Mouse (Mus musculus): ENCODE measurements around the gene Pdik1l.

Pdik1l gene

GRCm38 (mm10) chr4:134287575-134288025 is at the start of gene Pdik1l:
Gene Pdik1l (minus strand): TSS chr4:134287895.
- DNase-seq (ENCODE audit: low read depth, low spot score) = peak; percentile 98

GRCm38 (mm10) chr4:134330281-134330680 is 42.6 kb upstream of the Pdik1l start:
- peak; percentile 30 for DNase-seq (ENCODE audit: low read depth, low spot score)

GRCm38 (mm10) chr4:134328832-134329231 is 41.1 kb upstream of the Pdik1l start:
- no peak for DNase-seq (ENCODE audit: low read depth, low spot score)

- DNase-seq (ENCODE audit: low read depth, low spot score) = no peak
Measured at GRCm38 (mm10) chr4:134328151-134328550, 40.5 kb upstream of the Pdik1l start.

- peak; percentile 89 for DNase-seq (ENCODE audit: low read depth, low spot score)
Measured at GRCm38 (mm10) chr4:134326859-134327530, 39.3 kb upstream of the Pdik1l start.

GRCm38 (mm10) chr4:134324655-134325054 is 37.0 kb upstream of the Pdik1l start:
- no peak for DNase-seq (ENCODE audit: low read depth, low spot score)

GRCm38 (mm10) chr4:134321524-134321923 is 33.8 kb upstream of the Pdik1l start:
- peak; percentile 76 for DNase-seq (ENCODE audit: low read depth, low spot score)

GRCm38 (mm10) chr4:134319674-134320073 is 32.0 kb upstream of the Pdik1l start:
- no peak for DNase-seq (ENCODE audit: low read depth, low spot score)

GRCm38 (mm10) chr4:134319074-134319473 is 31.4 kb upstream of the Pdik1l start:
- no peak for DNase-seq (ENCODE audit: low read depth, low spot score)

GRCm38 (mm10) chr4:134316390-134316789 is 28.7 kb upstream of the Pdik1l start:
- peak; percentile 89 for DNase-seq (ENCODE audit: low read depth, low spot score)

GRCm38 (mm10) chr4:134315470-134315869 is 27.8 kb upstream of the Pdik1l start:
- no peak for DNase-seq (ENCODE audit: low read depth, low spot score)

- DNase-seq (ENCODE audit: low read depth, low spot score) = no peak
Measured at GRCm38 (mm10) chr4:134314876-134315275, 27.2 kb upstream of the Pdik1l start, which contains the start of gene Trim63. Gene Trim63 (plus strand): TSS chr4:134315120.

- DNase-seq (ENCODE audit: low read depth, low spot score) = peak; percentile 42
Measured at GRCm38 (mm10) chr4:134314081-134314655, 26.5 kb upstream of the Pdik1l start.

- peak; percentile 90 for DNase-seq (ENCODE audit: low read depth, low spot score)
Measured at GRCm38 (mm10) chr4:134312901-134313300, 25.2 kb upstream of the Pdik1l start.

GRCm38 (mm10) chr4:134312341-134312740 is 24.6 kb upstream of the Pdik1l start:
- DNase-seq (ENCODE audit: low read depth, low spot score) = peak; percentile 73

- no peak for DNase-seq (ENCODE audit: low read depth, low spot score)
Measured at GRCm38 (mm10) chr4:134311784-134312183, 24.1 kb upstream of the Pdik1l start.

- no peak for DNase-seq (ENCODE audit: low read depth, low spot score)
Measured at GRCm38 (mm10) chr4:134310656-134311055, 23.0 kb upstream of the Pdik1l start.

- no peak for DNase-seq (ENCODE audit: low read depth, low spot score)
Measured at GRCm38 (mm10) chr4:134310106-134310505, 22.4 kb upstream of the Pdik1l start.

GRCm38 (mm10) chr4:134307367-134308072 is 19.8 kb upstream of the Pdik1l start:
- DNase-seq (ENCODE audit: low read depth, low spot score) = no peak

- DNase-seq (ENCODE audit: low read depth, low spot score) = no peak
Measured at GRCm38 (mm10) chr4:134306963-134307362, 19.3 kb upstream of the Pdik1l start.

- no peak for DNase-seq (ENCODE audit: low read depth, low spot score)
Measured at GRCm38 (mm10) chr4:134302084-134302483, 14.4 kb upstream of the Pdik1l start.

GRCm38 (mm10) chr4:134300316-134300715 is 12.6 kb upstream of the Pdik1l start:
- no peak for DNase-seq (ENCODE audit: low read depth, low spot score)

- no peak for DNase-seq (ENCODE audit: low read depth, low spot score)
Measured at GRCm38 (mm10) chr4:134299498-134299810, 11.8 kb upstream of the Pdik1l start.
